Mouse (Mus musculus): ENCODE measurements around the gene Bmi1. TPM values are rescaled to one million over a fixed set of nuclear protein-coding genes. Genes with fewer than 3 reads are reported as not detected.

The Bmi1 gene
- polyA plus RNA-seq, 1 experiment, result 36.2 TPM

DNA sequence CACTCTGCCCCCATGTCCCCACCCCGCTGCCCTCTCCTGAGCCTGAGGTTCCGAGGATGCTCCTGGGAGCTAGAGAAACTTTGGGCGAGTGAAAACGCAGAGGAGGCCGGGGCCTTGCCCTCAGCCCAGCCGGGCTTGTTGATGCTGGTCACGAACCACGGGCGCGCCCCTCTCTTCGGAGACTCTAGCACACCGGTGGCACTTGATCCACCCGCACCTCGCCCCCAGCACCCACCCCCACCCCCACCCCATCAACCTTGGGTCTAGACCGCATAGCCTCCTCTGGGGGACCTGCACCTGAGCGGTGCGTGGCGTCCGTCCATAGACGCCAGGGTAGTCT lies 17.8 kb downstream of the Bmi1 start:
- peak overlapping the region; percentile 79 for H3K4me3 ChIP-seq (replicated peaks; ENCODE audit: insufficient read depth, low read depth, low read length)
- no peaks in the 10 kb centered on the region; the same call in none of the 2 replicates for H3K4me1 ChIP-seq (ENCODE audit: control insufficient read depth, insufficient read depth, low read length)
- H3K27me3 ChIP-seq (ENCODE audit: control insufficient read depth, insufficient read depth, low read length), result peaks cover 8% of the 10 kb centered on the region; the same call in 1 of the 2 replicates
- TF ChIP-seq CTCF (IDR thresholded peaks at IDR 0.05; ENCODE audit: borderline replicate concordance, insufficient read depth, low read depth, low read length) (no peak), POLR2A (IDR thresholded peaks at IDR 0.05; ENCODE audit: borderline replicate concordance, insufficient read depth, low read length) (no peak)
- no peak for DNase-seq
- WGBS, result 2% methylated on average over 20 of the region's 20 CpGs
- H3K27ac ChIP-seq (ENCODE audit: insufficient read depth, low read length), result no peak overlapping the region

GRCm38 (mm10) chr2:18695163-18695562 lies 18.3 kb downstream of the Bmi1 start:
- H3K4me3 ChIP-seq (replicated peaks; ENCODE audit: insufficient read depth, low read depth, low read length), result no peak overlapping the region

DNA sequence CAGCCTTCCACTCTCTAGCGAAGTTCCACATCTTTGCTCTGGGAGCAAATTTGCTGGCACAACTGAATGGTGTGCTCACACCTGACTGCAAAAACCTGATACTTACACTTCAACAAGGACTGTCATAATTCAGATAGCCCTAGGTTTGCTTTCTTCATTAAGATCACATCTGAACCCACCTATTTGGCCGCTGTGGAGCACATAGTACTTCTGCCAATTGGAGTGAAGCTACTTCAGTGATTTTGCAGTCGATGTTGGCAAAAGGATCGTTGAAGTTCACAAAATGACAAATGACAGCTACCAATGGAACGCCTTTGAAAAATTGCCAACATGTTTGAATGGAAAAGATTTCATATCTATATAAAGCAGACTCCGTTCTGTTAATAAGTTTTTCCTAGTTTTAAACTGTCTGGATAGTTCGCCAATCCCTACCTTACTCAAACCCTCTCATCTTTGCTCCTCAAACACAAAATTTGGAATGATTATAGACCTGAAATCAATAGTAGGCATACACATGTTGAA lies 18.9 kb downstream of the Bmi1 start:
- H3K27me3 ChIP-seq (ENCODE audit: control insufficient read depth, insufficient read depth, low read length), result peaks cover 1% of the 10 kb centered on the region; the same call in 1 of the 2 replicates
- H3K27ac ChIP-seq (ENCODE audit: insufficient read depth, low read length), result no peak overlapping the region
- H3K4me1 ChIP-seq (ENCODE audit: control insufficient read depth, insufficient read depth, low read length), result no peaks in the 10 kb centered on the region; the same call in none of the 2 replicates
- WGBS, result 42% methylated on average over 7 of the region's 7 CpGs
- TF ChIP-seq POLR2A (IDR thresholded peaks at IDR 0.05; ENCODE audit: borderline replicate concordance, insufficient read depth, low read length) (no peak), CTCF (IDR thresholded peaks at IDR 0.05; ENCODE audit: borderline replicate concordance, insufficient read depth, low read depth, low read length) (no peak)
- no peak for DNase-seq
- no peak overlapping the region for H3K4me3 ChIP-seq (replicated peaks; ENCODE audit: insufficient read depth, low read depth, low read length)

More at GRCm38 (mm10) chr2:18695163-18695562, 18.3 kb downstream of the Bmi1 start:
- peaks cover 4% of the 10 kb centered on the region; the same call in 1 of the 2 replicates for H3K27me3 ChIP-seq (ENCODE audit: control insufficient read depth, insufficient read depth, low read length)
- no peak overlapping the region for H3K27ac ChIP-seq (ENCODE audit: insufficient read depth, low read length)
- H3K4me1 ChIP-seq (ENCODE audit: control insufficient read depth, insufficient read depth, low read length), result no peaks in the 10 kb centered on the region; the same call in none of the 2 replicates
- 23% methylated on average over 8 of the region's 8 CpGs for WGBS
- no peak for TF ChIP-seq POLR2A (IDR thresholded peaks at IDR 0.05; ENCODE audit: borderline replicate concordance, insufficient read depth, low read length)
- TF ChIP-seq CTCF (IDR thresholded peaks at IDR 0.05; ENCODE audit: borderline replicate concordance, insufficient read depth, low read depth, low read length), result no peak
- DNase-seq, result no peak

DNA sequence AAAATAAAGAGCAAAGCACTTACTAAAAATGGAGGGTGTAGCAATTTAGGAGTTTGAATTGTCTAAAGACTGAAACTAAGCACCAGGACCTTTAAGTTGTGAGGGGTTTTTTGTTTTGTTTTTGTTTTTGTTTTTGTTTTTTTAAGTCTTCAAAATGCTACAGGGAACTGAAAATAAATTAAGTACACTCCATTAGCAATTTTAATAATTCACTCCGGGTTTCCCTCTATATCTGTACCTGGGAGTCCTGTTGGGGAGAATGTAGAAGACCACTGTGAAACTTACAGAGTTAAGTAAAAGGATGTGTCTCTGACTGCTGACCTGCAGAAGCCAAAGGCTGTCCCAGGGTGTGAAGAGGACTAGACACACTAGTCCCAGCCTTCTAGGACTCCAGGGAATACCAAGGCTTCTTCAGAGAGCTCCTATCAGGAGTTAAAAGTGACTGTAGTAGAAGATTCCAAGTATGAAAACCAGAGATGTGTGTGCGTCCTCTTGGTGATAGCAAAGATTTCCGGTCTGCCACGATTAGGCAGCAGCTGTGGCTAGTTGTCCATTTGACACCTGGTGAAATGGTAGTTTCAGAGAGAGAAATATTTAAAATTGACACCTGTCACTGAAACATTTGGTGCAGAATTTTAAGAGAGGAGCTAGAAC lies 20.9 kb downstream of the Bmi1 start:
- Histone ChIP-seq H3K27me3 (ENCODE audit: control insufficient read depth, insufficient read depth, low read length) (no peaks in the 10 kb centered on the region; the same call in 1 of the 2 replicates), H3K4me3 (replicated peaks; ENCODE audit: insufficient read depth, low read depth, low read length) (no peak overlapping the region), H3K27ac (ENCODE audit: insufficient read depth, low read length) (no peak overlapping the region), H3K4me1 (ENCODE audit: control insufficient read depth, insufficient read depth, low read length) (no peaks in the 10 kb centered on the region; the same call in none of the 2 replicates)
- 16% methylated on average over 4 of the region's 4 CpGs for WGBS
- TF ChIP-seq CTCF (IDR thresholded peaks at IDR 0.05; ENCODE audit: borderline replicate concordance, insufficient read depth, low read depth, low read length), result no peak
- TF ChIP-seq POLR2A (IDR thresholded peaks at IDR 0.05; ENCODE audit: borderline replicate concordance, insufficient read depth, low read length), result no peak
- no peak for DNase-seq

DNA sequence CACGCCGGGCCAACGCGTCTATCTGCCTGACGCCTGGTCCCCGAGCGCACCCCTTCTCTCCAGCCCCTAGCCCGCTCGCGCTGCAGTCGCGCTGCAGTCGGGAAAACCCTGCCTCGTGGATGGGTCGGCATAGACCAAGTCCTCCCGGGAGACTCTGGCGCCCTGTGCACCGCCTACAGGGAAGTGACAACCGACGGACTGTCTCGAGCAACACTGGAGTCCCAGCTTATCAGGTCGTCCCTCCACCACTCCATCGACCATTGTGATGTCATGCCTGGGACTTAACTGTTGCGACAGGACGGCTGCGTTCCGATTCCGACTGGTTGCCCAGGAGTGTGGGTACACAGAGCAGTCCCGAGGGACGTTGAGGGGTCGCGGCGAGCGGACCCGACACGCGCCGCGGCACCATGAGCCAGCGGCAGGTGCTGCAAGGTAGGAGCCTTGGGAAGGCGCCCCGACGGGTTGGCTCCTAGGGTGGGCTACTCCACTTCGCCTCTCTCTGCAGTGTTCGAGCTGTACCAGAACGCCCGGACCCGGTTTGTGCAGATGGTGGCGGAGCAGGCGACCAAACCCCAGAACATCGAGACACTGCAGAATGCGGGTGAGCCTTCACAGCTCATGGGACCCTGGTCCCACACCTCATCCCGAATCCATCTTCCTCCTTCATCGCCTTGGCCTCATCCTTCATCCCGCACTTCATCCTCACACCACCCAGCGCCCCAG lies 22.0 kb downstream of the Bmi1 start:
- TF ChIP-seq CTCF (IDR thresholded peaks at IDR 0.05; ENCODE audit: borderline replicate concordance, insufficient read depth, low read depth, low read length), result no peak
- no peak for TF ChIP-seq POLR2A (IDR thresholded peaks at IDR 0.05; ENCODE audit: borderline replicate concordance, insufficient read depth, low read length)
- Histone ChIP-seq H3K27me3 (ENCODE audit: control insufficient read depth, insufficient read depth, low read length) (no peaks in the 10 kb centered on the region; the same call in 1 of the 2 replicates), H3K4me1 (ENCODE audit: control insufficient read depth, insufficient read depth, low read length) (no peaks in the 10 kb centered on the region; the same call in 1 of the 2 replicates), H3K4me3 (replicated peaks; ENCODE audit: insufficient read depth, low read depth, low read length) (no peak overlapping the region), H3K27ac (ENCODE audit: insufficient read depth, low read length) (no peak overlapping the region)
- peak in 1 of 2 experiments; percentile 40 for DNase-seq
- WGBS, result 3% methylated on average over 56 of the region's 56 CpGs

GRCm38 (mm10) chr2:18699401-18699990 lies 22.7 kb downstream of the Bmi1 start:
- Histone ChIP-seq H3K4me3 (replicated peaks; ENCODE audit: insufficient read depth, low read depth, low read length) (no peak overlapping the region), H3K27me3 (ENCODE audit: control insufficient read depth, insufficient read depth, low read length) (no peaks in the 10 kb centered on the region; the same call in 1 of the 2 replicates), H3K4me1 (ENCODE audit: control insufficient read depth, insufficient read depth, low read length) (no peaks in the 10 kb centered on the region; the same call in 1 of the 2 replicates), H3K27ac (ENCODE audit: insufficient read depth, low read length) (no peak overlapping the region)
- TF ChIP-seq POLR2A (IDR thresholded peaks at IDR 0.05; ENCODE audit: borderline replicate concordance, insufficient read depth, low read length), result no peak
- TF ChIP-seq CTCF (IDR thresholded peaks at IDR 0.05; ENCODE audit: borderline replicate concordance, insufficient read depth, low read depth, low read length), result no peak
- no peak for DNase-seq
- 13% methylated on average over 11 of the region's 11 CpGs for WGBS

DNA sequence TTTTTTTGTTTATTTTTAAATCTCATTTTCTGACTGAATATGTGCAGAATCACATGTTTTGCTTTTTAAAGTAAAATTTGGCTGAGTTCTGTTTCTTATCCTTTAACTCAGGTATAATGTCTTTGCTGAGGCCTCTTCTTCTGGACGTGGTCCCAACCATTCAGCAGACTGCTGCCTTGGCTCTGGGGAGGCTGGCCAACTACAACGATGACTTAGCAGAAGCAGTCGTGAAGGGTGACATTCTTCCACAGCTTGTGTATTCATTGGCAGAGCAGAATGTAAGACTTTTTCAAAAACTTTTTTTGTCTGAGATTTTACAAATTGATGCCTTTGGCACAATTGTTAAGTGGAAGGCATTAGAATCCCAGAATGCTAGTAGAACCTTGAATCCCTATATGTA lies 33.5 kb downstream of the Bmi1 start:
- WGBS, result 34% methylated on average over 3 of the region's 3 CpGs
- H3K4me3 ChIP-seq (replicated peaks; ENCODE audit: insufficient read depth, low read depth, low read length), result no peak overlapping the region
- no peak for DNase-seq
- no peak for TF ChIP-seq POLR2A (IDR thresholded peaks at IDR 0.05; ENCODE audit: borderline replicate concordance, insufficient read depth, low read length)
- TF ChIP-seq CTCF (IDR thresholded peaks at IDR 0.05; ENCODE audit: borderline replicate concordance, insufficient read depth, low read depth, low read length), result no peak
- H3K4me1 ChIP-seq (ENCODE audit: control insufficient read depth, insufficient read depth, low read length), result no peaks in the 10 kb centered on the region
- H3K27ac ChIP-seq (ENCODE audit: insufficient read depth, low read length), result no peak overlapping the region
- H3K27me3 ChIP-seq (ENCODE audit: control insufficient read depth, insufficient read depth, low read length), result no peaks in the 10 kb centered on the region

Data from cerebellum, adult 2 months (tissue).